Mouse (Mus musculus): ENCODE measurements around the gene Mrpl33. TPM values are rescaled to one million over a fixed set of nuclear protein-coding genes. Genes with fewer than 3 reads are reported as not detected.

The Mrpl33 gene
- polyA plus RNA-seq, 1 experiment from 2014 or later, result 305 TPM

GRCm38 (mm10) chr5:31650518-31651288 is 54.0 kb downstream of the Mrpl33 start:
- Histone ChIP-seq H3K9me3 (ENCODE audit: control insufficient read depth, low read length) (peaks cover 6% of the 10 kb centered on the region), H3K4me3 (ENCODE audit: low read depth, low read length) (no peak overlapping the region), H3K4me1 (ENCODE audit: control insufficient read depth, insufficient read depth, low read length) (no peaks in the 10 kb centered on the region), H3K27ac (replicated peaks; ENCODE audit: low read depth, low read length) (no peak overlapping the region), H3K4me2 (ENCODE audit: low read depth, low read length) (no peak overlapping the region), H3K36me3 (ENCODE audit: control insufficient read depth, insufficient read depth, low read length) (no peaks in the 10 kb centered on the region), H3K27me3 (replicated peaks; ENCODE audit: control insufficient read depth, insufficient read depth, low read length) (no peaks in the 10 kb centered on the region), H3K9ac (ENCODE audit: low read depth, low read length) (no peak overlapping the region)
- DNase-seq (ENCODE audit: low spot score) (no peak), ATAC-seq (ENCODE audit: low read depth) (no peak)
- 82% methylated on average over 2 of the region's 2 CpGs for WGBS

- H3K27me3 ChIP-seq (replicated peaks; ENCODE audit: control insufficient read depth, insufficient read depth, low read length), result no peaks in the 10 kb centered on the region
- no peak overlapping the region for H3K27ac ChIP-seq (replicated peaks; ENCODE audit: low read depth, low read length)
- no peak overlapping the region for H3K4me2 ChIP-seq (ENCODE audit: low read depth, low read length)
- no peak overlapping the region for H3K4me3 ChIP-seq (ENCODE audit: low read depth, low read length)
- 75% methylated on average over 1 of the region's 1 CpGs for WGBS
- no peak overlapping the region for H3K9ac ChIP-seq (ENCODE audit: low read depth, low read length)
- DNase-seq (ENCODE audit: low spot score) (no peak), ATAC-seq (ENCODE audit: low read depth) (no peak)
- H3K9me3 ChIP-seq (ENCODE audit: control insufficient read depth, low read length), result peaks cover 6% of the 10 kb centered on the region
- no peaks in the 10 kb centered on the region for H3K4me1 ChIP-seq (ENCODE audit: control insufficient read depth, insufficient read depth, low read length)
- no peaks in the 10 kb centered on the region for H3K36me3 ChIP-seq (ENCODE audit: control insufficient read depth, insufficient read depth, low read length)
Measured at GRCm38 (mm10) chr5:31655688-31656190, 59.0 kb downstream of the Mrpl33 start.

- Histone ChIP-seq H3K27me3 (replicated peaks; ENCODE audit: control insufficient read depth, insufficient read depth, low read length) (no peaks in the 10 kb centered on the region), H3K4me2 (ENCODE audit: low read depth, low read length) (no peak overlapping the region), H3K4me1 (ENCODE audit: control insufficient read depth, insufficient read depth, low read length) (0 out of 2 replicates have a peak, but pooled peaks cover 9% of the 10 kb centered on the region), H3K9me3 (ENCODE audit: control insufficient read depth, low read length) (no peaks in the 10 kb centered on the region), H3K36me3 (ENCODE audit: control insufficient read depth, insufficient read depth, low read length) (no peaks in the 10 kb centered on the region), H3K27ac (replicated peaks; ENCODE audit: low read depth, low read length) (no peak overlapping the region), H3K4me3 (ENCODE audit: low read depth, low read length) (no peak overlapping the region), H3K9ac (ENCODE audit: low read depth, low read length) (no peak overlapping the region)
- no peak for ATAC-seq (ENCODE audit: low read depth)
- WGBS, result 25% methylated on average over 1 of the region's 1 CpGs
- DNase-seq (ENCODE audit: low spot score), result peak; percentile 46
Measured at GRCm38 (mm10) chr5:31666176-31666575, 69.4 kb downstream of the Mrpl33 start.

GRCm38 (mm10) chr5:31668325-31668968 is 71.7 kb downstream of the Mrpl33 start:
- DNase-seq (ENCODE audit: low spot score) (no peak), ATAC-seq (ENCODE audit: low read depth) (no peak)
- Histone ChIP-seq H3K27ac (replicated peaks; ENCODE audit: low read depth, low read length) (no peak overlapping the region), H3K27me3 (replicated peaks; ENCODE audit: control insufficient read depth, insufficient read depth, low read length) (no peaks in the 10 kb centered on the region), H3K36me3 (ENCODE audit: control insufficient read depth, insufficient read depth, low read length) (no peaks in the 10 kb centered on the region), H3K4me1 (ENCODE audit: control insufficient read depth, insufficient read depth, low read length) (0 out of 2 replicates have a peak, but pooled peaks cover 7% of the 10 kb centered on the region), H3K9me3 (ENCODE audit: control insufficient read depth, low read length) (no peaks in the 10 kb centered on the region), H3K9ac (ENCODE audit: low read depth, low read length) (no peak overlapping the region), H3K4me3 (ENCODE audit: low read depth, low read length) (no peak overlapping the region), H3K4me2 (ENCODE audit: low read depth, low read length) (no peak overlapping the region)
- WGBS, result 75% methylated on average over 13 of the region's 13 CpGs

GRCm38 (mm10) chr5:31669984-31670383 is 73.2 kb downstream of the Mrpl33 start:
- WGBS, result 75% methylated on average over 5 of the region's 5 CpGs
- no peak for DNase-seq (ENCODE audit: low spot score)
- 0 out of 2 replicates have a peak, but pooled peaks cover 7% of the 10 kb centered on the region for H3K4me1 ChIP-seq (ENCODE audit: control insufficient read depth, insufficient read depth, low read length)
- H3K27ac ChIP-seq (replicated peaks; ENCODE audit: low read depth, low read length), result no peak overlapping the region
- no peaks in the 10 kb centered on the region for H3K36me3 ChIP-seq (ENCODE audit: control insufficient read depth, insufficient read depth, low read length)
- no peak for ATAC-seq (ENCODE audit: low read depth)
- no peaks in the 10 kb centered on the region for H3K9me3 ChIP-seq (ENCODE audit: control insufficient read depth, low read length)
- no peaks in the 10 kb centered on the region for H3K27me3 ChIP-seq (replicated peaks; ENCODE audit: control insufficient read depth, insufficient read depth, low read length)
- no peak overlapping the region for H3K4me3 ChIP-seq (ENCODE audit: low read depth, low read length)
- no peak overlapping the region for H3K4me2 ChIP-seq (ENCODE audit: low read depth, low read length)
- H3K9ac ChIP-seq (ENCODE audit: low read depth, low read length), result no peak overlapping the region

GRCm38 (mm10) chr5:31671137-31671536 is 74.4 kb downstream of the Mrpl33 start:
- H3K9ac ChIP-seq (ENCODE audit: low read depth, low read length), result no peak overlapping the region
- H3K4me3 ChIP-seq (ENCODE audit: low read depth, low read length), result no peak overlapping the region
- H3K4me1 ChIP-seq (ENCODE audit: control insufficient read depth, insufficient read depth, low read length), result 0 out of 2 replicates have a peak, but pooled peaks cover 4% of the 10 kb centered on the region
- 65% methylated on average over 2 of the region's 2 CpGs for WGBS
- H3K36me3 ChIP-seq (ENCODE audit: control insufficient read depth, insufficient read depth, low read length), result no peaks in the 10 kb centered on the region
- DNase-seq (ENCODE audit: low spot score) (no peak), ATAC-seq (ENCODE audit: low read depth) (no peak)
- H3K27me3 ChIP-seq (replicated peaks; ENCODE audit: control insufficient read depth, insufficient read depth, low read length), result no peaks in the 10 kb centered on the region
- no peak overlapping the region for H3K4me2 ChIP-seq (ENCODE audit: low read depth, low read length)
- H3K9me3 ChIP-seq (ENCODE audit: control insufficient read depth, low read length), result no peaks in the 10 kb centered on the region
- H3K27ac ChIP-seq (replicated peaks; ENCODE audit: low read depth, low read length), result no peak overlapping the region

GRCm38 (mm10) chr5:31673431-31673830 is 76.7 kb downstream of the Mrpl33 start:
- Histone ChIP-seq H3K4me1 (ENCODE audit: control insufficient read depth, insufficient read depth, low read length) (0 out of 2 replicates have a peak, but pooled peaks cover 4% of the 10 kb centered on the region), H3K27ac (replicated peaks; ENCODE audit: low read depth, low read length) (0 out of 2 replicates have a peak overlapping the region, but pooled peaks have one; percentile 34), H3K27me3 (replicated peaks; ENCODE audit: control insufficient read depth, insufficient read depth, low read length) (no peaks in the 10 kb centered on the region), H3K36me3 (ENCODE audit: control insufficient read depth, insufficient read depth, low read length) (no peaks in the 10 kb centered on the region), H3K4me3 (ENCODE audit: low read depth, low read length) (no peak overlapping the region), H3K4me2 (ENCODE audit: low read depth, low read length) (no peak overlapping the region), H3K9ac (ENCODE audit: low read depth, low read length) (no peak overlapping the region), H3K9me3 (ENCODE audit: control insufficient read depth, low read length) (no peaks in the 10 kb centered on the region)
- no peak for ATAC-seq (ENCODE audit: low read depth)
- DNase-seq (ENCODE audit: low spot score), result peak; percentile 24
- WGBS, result 66% methylated on average over 2 of the region's 2 CpGs

- Histone ChIP-seq H3K9me3 (ENCODE audit: control insufficient read depth, low read length) (no peaks in the 10 kb centered on the region), H3K27me3 (replicated peaks; ENCODE audit: control insufficient read depth, insufficient read depth, low read length) (no peaks in the 10 kb centered on the region), H3K36me3 (ENCODE audit: control insufficient read depth, insufficient read depth, low read length) (no peaks in the 10 kb centered on the region), H3K9ac (ENCODE audit: low read depth, low read length) (no peak overlapping the region), H3K4me3 (ENCODE audit: low read depth, low read length) (no peak overlapping the region), H3K4me2 (ENCODE audit: low read depth, low read length) (no peak overlapping the region), H3K27ac (replicated peaks; ENCODE audit: low read depth, low read length) (no peak overlapping the region), H3K4me1 (ENCODE audit: control insufficient read depth, insufficient read depth, low read length) (no peaks in the 10 kb centered on the region)
- 73% methylated on average over 1 of the region's 1 CpGs for WGBS
- ATAC-seq (ENCODE audit: low read depth), result no peak
- DNase-seq (ENCODE audit: low spot score), result no peak
Measured at GRCm38 (mm10) chr5:31678000-31678399, 81.3 kb downstream of the Mrpl33 start.
